Mouse (Mus musculus): Measurements from ENCODE around the gene Ice2.

Ice2 gene

DNA sequence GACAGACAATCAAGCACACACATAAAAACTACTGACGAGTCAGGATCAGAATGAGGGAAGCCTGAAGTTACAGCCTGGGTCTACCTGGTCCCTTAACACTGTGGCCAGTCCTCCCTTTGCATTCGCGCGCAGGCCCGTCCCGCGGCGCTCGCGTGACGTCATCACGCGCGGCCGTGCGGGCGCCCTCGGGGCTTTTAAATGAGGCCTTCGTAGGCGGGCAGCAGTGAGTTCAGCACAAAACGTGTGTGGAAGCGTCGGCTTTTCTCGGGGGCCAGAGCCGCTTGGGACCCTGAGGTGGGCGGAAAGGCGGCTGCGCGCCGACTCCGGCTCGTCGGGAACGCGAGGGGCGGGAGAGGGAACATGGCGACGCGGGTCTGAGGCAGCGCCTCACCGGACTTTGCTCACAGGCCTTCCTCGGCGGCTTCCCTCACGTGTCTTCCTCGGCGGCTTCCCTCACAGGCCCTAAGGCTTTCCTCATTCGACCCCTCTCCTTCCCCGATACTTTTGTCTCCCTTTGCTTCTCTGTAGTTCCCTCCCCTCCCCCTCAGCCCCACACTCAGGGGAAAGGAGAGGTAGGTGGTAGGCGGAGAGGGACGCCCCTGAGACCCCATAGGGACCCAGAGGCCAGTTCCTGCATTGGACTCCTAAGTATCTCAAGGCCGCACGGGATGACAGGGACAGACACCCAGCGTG, at the start of gene Ice2:
Gene Ice2, plus strand, starts transcription at position 147 of the 693 bp plus-strand sequence.
- DNase-seq (ENCODE audit: low spot score in 2 of 2) = peak; percentile 51 to 61

DNA sequence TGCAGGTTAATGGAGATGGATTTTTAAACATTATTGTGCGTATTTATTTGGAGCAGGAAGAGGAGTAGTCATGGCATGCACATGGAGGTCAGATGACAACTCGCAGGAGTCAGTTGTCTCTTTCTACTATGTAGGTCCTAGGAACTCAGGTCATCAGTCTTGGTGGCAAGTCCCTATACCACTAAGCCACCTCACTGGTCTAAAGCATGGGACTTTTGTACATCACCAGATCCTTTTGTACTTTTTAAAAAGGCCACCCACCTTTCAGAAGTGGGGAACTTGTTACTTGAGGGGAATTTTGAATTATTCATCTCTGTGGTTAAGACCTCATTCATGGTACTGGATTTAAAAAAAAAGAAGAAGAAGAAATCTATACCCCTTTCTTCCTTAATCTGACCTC, 48.2 kb upstream of the Ice2 start:
- DNase-seq (ENCODE audit: low spot score in 2 of 2) = no peak

DNA sequence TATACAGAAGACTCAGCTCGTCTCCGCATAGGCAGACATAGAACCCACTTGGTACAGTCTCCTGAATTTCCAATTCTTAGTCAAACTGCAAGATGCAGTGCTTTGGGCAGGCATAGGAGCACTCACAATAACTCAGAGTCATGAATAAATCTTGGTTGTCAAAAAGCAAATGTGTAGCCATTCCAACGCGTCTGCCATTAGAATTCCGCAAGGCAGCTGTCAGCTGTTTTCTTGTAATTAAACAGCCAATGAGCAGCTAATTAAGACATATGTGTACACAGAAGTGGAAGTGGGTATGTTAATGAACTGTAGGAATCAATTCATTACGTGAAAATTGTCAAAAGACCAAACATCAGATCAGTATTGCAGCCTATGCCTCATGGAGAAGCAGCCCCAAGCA, 43.5 kb upstream of the Ice2 start:
- DNase-seq (ENCODE audit: low spot score in 2 of 2) = no peak

DNA sequence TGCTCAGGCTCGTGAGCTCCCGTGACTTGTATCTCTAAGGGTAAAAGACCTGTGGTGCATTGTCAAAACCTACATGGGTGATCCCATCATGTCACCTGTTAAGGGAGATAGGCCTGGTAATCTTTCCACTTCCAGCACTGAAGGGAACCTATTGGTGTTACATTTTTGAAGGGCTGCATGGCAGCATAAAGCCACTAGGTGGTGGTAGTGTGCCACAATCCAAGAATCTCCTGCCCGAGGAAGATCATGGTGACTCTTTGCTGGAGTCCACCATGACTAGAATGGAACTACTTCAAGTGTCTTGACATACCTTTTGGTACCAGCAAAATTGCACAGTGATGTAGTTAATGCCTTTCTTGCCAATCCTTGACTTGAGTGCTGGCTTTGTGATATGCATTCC, 39.9 kb upstream of the Ice2 start:
- DNase-seq (ENCODE audit: low spot score in 2 of 2) = peak in 1 of 2 experiments; percentile 25

DNA sequence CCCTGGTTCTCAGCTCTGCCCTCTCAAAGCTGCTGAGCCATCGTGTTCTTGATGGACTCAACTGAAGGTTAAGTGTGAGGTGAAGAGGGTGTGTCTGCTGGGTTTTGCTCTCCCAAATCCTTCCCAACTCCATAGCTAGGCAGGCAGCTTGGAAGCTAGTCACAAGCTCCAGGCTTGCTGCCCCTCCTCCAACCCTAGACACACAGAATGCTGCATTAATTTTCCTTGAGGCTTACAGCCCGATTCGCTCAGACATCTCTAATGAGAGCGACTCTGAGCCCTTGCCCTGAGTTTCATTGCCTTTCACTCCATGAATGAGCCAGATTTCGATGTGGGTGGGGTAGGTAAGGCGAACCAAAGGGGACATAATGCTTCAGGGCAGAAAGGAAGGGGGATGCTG, 38.9 kb upstream of the Ice2 start:
- no peak for DNase-seq (ENCODE audit: low spot score in 2 of 2)

DNA sequence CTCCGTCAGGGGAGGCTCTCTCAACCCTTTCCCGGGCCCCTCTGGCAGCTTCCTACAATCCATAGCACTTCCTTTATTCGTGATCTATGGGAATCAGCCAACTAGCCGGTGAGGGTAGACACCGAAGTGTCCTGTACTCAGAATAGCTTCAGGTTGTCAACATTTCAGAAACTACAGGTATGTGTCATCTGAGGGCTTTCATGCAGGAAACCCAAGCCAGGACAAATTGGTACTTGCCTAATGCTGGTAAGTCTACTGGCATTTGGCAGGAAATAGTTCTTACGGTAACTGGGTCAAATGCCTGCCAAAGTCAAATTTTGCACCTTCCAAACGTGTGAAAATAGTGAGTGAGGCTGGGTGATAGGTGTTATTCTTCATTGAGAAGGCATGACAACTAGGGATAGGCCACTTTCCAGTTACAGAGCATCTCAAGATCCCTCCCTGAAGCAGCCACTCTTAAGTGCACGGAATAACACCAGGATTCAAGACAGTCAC, 35.7 kb upstream of the Ice2 start:
- DNase-seq (ENCODE audit: low spot score in 2 of 2) = no peak

DNA sequence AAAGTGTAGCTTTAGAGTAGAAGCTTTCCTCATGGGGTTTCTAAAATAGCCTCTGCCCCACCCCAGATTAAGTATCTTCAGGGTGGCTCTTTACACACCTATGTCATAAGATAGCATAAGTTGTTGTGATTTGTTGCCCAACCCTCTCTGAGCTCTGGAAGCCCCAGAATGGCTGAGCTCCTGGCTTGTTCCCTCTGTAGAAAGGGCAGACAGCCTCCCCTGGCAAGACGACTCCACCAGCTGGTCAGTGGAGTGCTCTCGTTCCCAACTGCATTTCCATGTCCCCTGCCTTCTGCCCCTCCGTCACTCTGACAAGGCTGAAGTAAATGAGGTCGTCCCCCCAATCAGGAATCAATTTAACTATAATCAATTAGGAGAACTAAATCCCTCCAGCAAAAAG, 34.9 kb upstream of the Ice2 start:
- no peak for DNase-seq (ENCODE audit: low spot score in 2 of 2)

DNA sequence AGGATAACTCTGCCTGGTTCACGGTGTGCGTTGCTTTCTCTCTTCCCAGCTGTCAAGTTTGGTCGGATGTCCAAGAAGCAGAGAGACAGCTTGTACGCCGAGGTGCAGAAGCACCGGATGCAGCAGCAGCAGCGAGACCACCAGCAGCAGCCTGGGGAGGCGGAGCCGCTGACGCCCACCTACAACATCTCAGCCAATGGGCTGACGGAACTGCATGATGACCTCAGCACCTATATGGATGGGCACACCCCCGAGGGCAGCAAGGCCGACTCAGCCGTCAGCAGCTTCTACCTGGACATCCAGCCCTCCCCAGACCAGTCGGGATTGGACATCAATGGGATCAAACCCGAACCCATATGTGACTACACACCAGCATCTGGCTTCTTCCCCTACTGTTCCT, 33.6 kb upstream of the Ice2 start:
- DNase-seq (ENCODE audit: low spot score in 2 of 2) = no peak

DNA sequence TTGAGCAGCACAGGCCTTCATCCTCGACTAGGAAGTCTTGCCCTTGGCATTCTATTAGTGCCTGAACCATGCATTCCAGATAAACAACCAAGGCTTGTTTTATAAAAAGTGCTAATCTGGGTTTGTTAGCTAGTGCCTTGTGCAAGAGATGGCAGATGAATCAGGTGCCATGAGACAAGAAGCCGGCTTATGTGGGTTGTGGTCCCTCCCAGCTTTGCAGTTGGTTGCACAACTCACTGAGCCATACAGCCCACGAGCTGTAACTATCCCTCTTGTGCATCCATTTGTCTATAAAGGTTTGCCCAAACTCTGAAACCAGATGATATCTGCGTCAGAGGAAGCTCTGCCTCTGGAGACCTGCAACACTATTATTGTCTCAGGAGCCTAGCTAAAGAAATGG, 30.7 kb upstream of the Ice2 start:
- DNase-seq (ENCODE audit: low spot score in 2 of 2) = no peak

DNA sequence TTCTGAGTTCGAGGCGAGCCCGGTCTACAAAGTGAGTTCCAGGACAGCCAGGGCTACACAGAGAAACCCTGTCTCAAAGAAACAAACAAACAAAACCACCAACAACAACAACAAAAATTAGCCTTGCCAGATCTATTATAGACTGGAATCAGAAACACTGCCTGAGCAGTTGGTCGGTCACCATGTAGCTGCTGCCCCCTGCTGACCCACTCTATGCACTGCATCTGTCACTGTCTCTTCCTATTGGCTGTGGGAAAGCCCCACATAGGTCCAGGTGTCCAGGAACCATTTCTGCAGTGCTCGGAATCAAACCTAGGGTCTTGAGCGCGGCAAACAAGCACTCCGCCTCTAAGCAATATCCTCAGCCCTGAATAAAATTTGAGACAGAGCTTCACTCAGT, 29.6 kb upstream of the Ice2 start:
- peak; percentile 34 to 46 for DNase-seq (ENCODE audit: low spot score in 2 of 2)

DNA sequence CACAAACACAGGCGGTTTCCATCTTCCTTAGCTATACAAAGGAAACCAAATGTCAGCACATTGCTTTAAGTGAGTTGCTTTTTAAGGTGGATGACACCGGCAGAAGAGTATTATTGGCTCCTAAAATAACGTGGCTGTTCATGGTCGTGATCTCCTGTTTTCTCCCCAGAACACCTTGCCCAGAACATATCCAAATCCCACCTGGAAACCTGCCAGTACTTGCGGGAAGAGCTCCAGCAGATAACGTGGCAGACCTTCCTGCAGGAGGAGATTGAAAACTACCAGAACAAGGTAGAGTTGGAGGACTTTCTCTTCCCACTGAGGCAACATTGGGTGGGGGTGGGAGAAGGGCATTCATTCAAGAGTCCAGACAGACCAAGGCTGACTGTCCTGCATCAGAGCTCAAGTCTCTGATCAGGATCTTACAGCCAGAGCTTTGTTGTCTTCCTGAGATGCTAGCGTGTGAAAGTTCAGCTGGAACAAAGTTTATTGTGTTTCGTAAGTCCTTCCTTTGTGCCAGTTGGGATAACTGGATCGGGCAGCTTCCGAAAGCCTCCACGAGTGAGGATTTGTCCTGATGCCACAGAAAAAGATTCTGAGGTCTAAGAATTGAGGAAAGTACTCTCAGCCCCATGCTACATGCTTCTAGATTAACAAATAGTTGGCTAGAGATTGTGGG, 26.5 kb upstream of the Ice2 start:
- DNase-seq (ENCODE audit: low spot score in 2 of 2) = no peak

DNA sequence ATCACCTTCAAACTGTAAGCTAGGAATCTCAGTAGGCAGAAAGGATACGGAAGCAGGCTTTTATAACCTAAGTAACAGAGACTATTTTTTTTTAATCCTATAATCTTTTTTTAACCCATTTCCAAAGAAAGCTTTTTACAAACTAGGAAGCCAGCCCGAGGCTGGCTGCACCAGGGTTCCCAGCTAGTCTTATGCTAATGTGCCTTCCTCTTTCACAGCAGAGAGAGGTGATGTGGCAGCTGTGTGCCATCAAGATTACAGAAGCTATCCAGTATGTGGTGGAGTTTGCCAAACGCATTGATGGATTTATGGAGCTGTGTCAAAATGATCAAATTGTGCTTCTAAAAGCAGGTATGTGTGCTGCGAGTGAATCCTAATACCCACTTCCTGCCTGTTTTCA, 24.8 kb upstream of the Ice2 start:
- no peak for DNase-seq (ENCODE audit: low spot score in 2 of 2)

DNA sequence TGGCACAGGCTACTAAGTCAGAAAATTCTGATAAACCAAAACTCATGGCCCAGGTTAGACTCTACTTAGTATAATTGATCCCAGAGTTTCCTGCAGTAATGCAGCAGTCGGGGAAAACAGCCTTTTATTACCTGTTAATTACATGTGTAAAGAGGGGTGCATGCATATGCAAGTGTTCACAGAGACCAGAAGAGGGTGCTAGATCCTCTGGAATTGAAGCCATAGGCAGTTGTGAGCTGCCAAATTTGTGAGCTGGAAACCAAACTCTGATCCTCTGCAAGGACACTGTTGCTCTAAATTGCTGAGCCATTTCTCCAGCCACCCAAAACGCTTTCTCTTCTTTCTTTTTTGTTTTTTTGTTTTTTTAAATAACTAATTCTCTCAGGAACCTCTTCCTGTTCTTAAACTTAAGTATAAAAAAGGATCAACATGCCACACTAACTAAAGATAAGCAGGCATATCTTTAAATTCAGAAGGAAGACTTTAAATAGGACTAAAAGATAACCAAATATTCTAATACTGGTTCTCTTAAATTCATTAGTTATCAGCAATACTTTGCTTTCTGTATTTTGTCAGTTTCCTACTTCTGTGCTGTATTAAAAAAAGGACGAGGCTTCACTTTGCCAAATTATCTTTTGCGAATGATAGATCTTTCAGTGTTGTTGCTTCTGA, 20.6 kb upstream of the Ice2 start:
- no peak for DNase-seq (ENCODE audit: low spot score in 2 of 2)

DNA sequence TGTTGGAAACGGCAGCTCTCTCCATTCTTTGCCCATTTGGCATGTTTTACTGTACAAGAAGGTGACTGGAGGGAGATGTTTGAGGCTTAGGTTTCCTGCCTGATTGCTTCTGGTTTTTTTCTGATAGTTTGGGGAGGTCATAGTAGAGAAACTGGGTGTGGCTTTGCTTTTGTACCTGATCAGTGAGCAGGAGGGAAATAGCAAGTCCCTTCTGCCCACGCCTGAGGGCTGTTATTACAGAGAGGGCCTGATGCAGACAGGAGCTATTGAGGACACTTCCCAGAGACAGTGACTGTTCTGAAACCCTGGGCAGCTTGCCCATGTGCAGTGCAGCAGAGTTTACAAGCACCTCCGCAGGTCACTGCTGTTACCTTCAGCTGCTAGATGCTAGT, 20.1 kb upstream of the Ice2 start:
- no peak for DNase-seq (ENCODE audit: low spot score in 2 of 2)

DNA sequence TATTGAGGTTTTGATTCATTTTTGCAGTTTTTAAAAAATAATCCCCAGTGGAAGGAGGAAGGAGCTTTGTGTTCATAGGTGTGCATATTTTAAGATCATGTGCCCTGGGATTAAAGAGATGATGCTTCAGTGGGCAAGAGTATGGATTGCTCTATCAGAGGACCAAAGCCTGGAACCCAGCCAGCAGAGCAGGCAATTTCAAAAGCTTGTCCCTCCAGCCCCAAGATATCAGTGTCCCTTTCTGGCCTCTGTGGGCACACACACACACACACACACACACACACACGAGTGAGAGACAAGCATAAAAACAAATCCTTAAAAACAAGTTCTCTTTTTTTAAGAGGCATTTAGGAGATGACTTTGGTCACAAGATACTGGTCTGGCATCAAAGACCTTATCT, 17.2 kb upstream of the Ice2 start:
- DNase-seq (ENCODE audit: low spot score in 2 of 2) = no peak

DNA sequence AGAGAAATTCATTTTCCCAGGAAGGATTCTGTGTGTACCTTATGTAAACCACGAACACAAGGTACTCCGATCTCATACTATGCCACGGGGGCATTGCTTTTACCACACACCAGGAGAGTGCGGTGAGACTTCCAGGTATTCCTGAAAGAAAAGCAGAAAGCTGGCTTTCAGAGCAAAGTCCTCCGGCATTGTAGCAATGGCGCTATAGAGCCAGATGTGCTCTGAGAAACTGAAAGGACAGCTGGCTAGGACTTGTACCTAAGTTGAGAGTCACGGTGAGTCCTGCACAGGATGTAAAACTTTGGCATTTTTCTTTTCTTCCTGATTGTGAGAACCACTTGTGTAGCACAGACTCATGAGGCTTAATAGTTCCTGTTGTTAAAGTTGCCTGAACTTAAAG, 16.0 kb upstream of the Ice2 start:
- DNase-seq (ENCODE audit: low spot score in 2 of 2) = no peak

DNA sequence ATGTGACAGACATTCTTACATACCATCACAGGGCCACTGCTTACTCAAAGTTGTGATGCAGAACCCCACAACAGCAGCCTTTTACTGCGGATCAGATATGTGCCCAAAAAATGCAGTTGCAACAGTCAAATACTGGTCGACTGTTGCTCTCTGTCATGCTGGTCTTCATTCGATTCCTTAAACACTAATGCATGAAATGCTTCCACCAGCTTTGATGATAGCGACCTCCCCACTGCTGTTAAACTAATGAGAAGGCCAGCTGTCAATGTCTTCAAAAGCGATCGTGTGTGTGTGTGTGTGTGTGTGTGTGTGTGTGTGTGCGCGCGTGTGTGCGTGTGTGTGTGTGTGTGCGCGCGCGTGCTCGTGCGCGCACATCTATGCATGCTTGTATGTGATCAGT, 13.2 kb upstream of the Ice2 start:
- no peak for DNase-seq (ENCODE audit: low spot score in 2 of 2)

DNA sequence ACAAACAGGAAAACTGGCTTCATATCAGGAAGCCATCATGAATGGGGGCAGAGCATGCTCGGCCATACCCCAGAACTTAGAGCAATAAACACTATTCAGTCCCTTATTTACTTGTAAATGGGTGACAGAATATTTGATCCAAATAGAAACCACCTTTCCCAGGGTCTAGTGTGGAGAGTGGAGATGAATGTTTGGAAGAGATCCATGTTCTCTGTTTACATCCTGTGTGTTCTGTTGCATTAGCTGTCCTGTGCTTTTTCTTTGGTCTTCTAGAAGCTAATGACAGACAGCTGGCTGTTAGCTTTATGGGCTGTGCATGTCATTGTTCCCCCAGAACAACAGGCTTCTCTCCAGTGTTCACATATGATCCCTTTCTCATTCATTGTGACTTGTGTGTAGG, 12.8 kb upstream of the Ice2 start:
- DNase-seq (ENCODE audit: low spot score in 2 of 2) = no peak

DNA sequence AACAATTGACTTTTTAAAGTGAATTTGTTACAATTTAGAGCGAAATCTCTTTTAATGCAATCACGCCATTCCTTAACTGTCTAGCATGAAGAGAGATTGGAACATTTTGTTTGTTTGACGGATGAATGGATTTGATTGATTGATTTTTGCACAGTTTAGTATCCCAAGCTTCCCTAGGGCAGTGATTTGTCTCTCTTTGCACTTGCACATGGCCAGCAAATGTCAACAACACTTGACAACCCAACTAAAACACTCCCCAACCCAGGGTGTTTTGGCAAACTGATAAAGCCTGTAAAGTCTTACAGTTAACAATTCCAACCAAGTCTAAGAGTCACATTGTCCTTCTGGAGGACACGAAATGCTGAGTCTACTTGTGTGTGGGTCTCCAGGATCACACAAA, 10.4 kb upstream of the Ice2 start:
- DNase-seq (ENCODE audit: low spot score in 2 of 2) = no peak

DNA sequence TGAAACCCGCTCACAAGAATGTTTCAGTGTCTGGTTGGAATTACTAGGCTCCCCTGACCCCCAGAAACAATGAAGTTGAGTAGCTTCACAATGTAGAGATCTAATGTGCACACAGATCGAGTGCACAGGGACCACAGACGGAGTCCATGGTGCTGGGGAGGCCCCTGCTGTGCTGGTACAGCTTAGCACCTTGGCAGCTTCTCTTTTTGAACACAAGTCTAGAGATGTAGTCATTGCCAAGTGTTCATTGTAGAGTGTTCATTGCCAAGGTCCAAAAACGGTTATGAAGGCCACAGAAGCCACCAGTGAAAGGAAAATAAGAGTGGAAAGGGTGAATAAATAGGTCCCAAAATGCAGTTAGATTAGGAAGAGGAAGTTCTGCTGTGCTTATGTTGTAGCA, 7.1 kb upstream of the Ice2 start:
- DNase-seq (ENCODE audit: low spot score in 2 of 2) = no peak

DNA sequence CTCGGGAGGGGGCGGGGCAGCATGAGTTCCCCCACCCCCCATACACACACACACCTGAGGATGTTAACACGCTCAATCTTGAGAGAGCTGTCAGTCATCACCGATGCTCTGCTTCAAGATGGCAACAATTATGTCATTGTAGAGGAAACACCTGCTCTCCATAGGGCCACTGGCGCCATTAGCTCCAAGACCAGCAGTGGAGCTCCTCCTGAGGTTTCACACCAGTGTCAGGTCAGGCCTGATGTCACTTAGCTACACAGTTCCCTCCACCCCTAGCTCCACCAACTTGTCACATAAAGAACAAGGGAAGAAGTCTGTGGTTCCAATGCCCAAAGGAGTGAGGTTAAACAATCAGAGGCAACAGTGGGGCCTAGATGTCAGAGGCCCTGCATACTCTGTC, 3.5 kb upstream of the Ice2 start:
- DNase-seq (ENCODE audit: low spot score in 2 of 2) = no peak

DNA sequence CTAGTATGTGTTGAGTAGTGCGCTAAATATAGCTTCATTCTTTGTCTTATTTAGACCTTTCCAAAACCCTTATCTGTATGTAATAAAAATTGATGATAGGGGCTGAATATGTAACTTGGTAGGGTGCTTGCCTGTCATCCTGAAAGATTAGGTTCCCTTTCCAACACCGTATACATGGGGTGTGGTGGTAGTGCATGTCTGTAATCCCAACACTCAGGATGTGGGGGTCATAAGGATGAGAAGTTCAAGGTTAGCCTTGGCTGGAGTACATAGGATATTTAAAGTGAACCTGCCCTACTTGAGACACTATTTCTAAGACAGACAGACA, 310 bp upstream of the Ice2 start:
- no peak for DNase-seq (ENCODE audit: low spot score in 2 of 2)

DNA sequence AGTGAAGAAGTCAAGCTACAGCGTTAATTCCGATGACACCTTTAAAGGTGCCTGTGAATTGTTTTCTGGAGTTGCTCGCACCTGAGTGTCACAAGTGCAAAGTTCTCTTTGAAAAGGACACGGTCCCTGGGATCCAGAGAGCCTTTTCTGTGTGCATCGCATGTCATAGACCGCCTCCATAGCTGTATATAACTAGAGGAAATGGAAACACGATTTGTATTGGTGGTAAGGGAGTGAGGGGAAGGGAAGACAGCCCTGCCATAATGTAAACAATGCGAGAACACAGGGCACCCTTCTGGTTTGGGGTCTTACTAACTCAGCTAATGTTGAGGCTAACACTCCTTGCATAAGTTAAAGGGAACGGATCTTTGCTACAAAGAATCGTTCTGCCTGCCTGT, 746 bp downstream of the Ice2 start:
- DNase-seq (ENCODE audit: low spot score in 2 of 2) = no peak
